Mouse (Mus musculus): Measurements from ENCODE around the gene Mgat3.

- TF ChIP-seq ZKSCAN1 (IDR thresholded peaks at IDR 0.05; ENCODE audit: low read depth, low read length) = no peak
- no peak for TF ChIP-seq KAT2A (conservative IDR thresholded peaks at IDR 0.05; ENCODE audit: low read depth, low read length)
- no peak for TF ChIP-seq POLR2A (IDR thresholded peaks at IDR 0.05; ENCODE audit: control insufficient read depth in 1 of 2, insufficient read depth in 1 of 2, low read depth in 1 of 2, low read length in 2 of 2, poor library complexity in 1 of 2)
- no peak for TF ChIP-seq MYC (IDR thresholded peaks at IDR 0.05; ENCODE audit: low read depth, low read length)
- no peak for TF ChIP-seq BHLHE40 (IDR thresholded peaks at IDR 0.05; ENCODE audit: borderline replicate concordance, low read depth, low read length)
- TF ChIP-seq POLR2AphosphoS5 (IDR thresholded peaks at IDR 0.05; ENCODE audit: borderline replicate concordance, low read depth, low read length) = no peak
- TF ChIP-seq UBTF (IDR thresholded peaks at IDR 0.05; ENCODE audit: borderline replicate concordance, insufficient read depth, low read depth, low read length) = no peak
- TF ChIP-seq SMC3 (IDR thresholded peaks at IDR 0.05; ENCODE audit: low read depth, low read length) = no peak
- no peak for TF ChIP-seq HCFC1 (IDR thresholded peaks at IDR 0.05; ENCODE audit: low read depth, low read length)
- no peak for TF ChIP-seq JUND (IDR thresholded peaks at IDR 0.05; ENCODE audit: low read depth, low read length)
These were observed 40.2 kb downstream of the Mgat3 start for GRCm38 (mm10) chr15:80213688-80214087.
